Mouse (Mus musculus) layer of hippocampus, postnatal 25 days (tissue): Measurements from ENCODE around the gene Zfp738. TPM values are rescaled to one million over a fixed set of nuclear protein-coding genes. Genes with fewer than 3 reads are reported as not detected.
"Not testable (repeated sequence)": the region's sequence is repeated elsewhere in the genome, so short reads cannot be mapped to it uniquely, and the experiment has no call there.

Experiments used
- DNase-seq, 2 experiments: peaks; one replicate each; pipeline ENCODE4 v3.0.0; 2022; ENCODE audit warnings: mixed read lengths in 2 of 2, low spot score in 1 of 2; ENCODE audit errors: extremely low spot score in 1 of 2
- total RNA-seq, 2 experiments: library from RNA; stranded (reverse); gene quantifications; 2 replicates each; pipeline ENCODE4 v1.2.3; 2021

The Zfp738 gene
- total RNA-seq, result 10 to 100 TPM; 18.5 to 25.1 TPM

- no peak for DNase-seq
Observed at GRCm38 (mm10) chr13:67686971-67687370, at the start of gene Zfp738. Gene Zfp738, minus strand, starts transcription at chr13:67687071.

GRCm38 (mm10) chr13:67734391-67734790, 47.5 kb upstream of the Zfp738 start:
- not testable (repeated sequence) for DNase-seq

GRCm38 (mm10) chr13:67729441-67729840, 42.6 kb upstream of the Zfp738 start:
- DNase-seq, result peak in 1 of 2 experiments; percentile 16

- DNase-seq, result peak; percentile 43 to 46
Observed at GRCm38 (mm10) chr13:67728641-67729318, 41.9 kb upstream of the Zfp738 start, which contains the start of gene Zfp65. Gene Zfp65, minus strand, starts transcription at chr13:67729173.

- DNase-seq, result no peak
Observed at GRCm38 (mm10) chr13:67728106-67728505, 41.2 kb upstream of the Zfp738 start.

DNA sequence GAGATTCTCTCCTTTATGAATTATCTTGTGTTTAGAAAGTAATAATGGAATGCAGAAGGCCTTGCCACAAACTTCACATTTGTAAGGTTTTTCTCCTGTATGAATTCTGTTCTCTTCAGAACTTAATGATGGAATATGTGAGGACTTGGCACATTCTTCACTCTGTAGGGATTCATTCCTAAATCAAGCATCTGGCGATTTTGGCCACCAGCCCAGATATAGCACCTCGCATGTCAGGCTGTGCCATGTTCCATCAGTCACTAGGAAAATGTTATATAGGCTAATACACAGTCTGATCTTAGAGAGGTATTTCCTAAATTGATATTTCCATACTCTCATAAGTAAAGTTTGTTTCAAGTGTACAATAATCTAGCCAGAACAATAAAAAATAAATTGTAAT, 38.5 kb upstream of the Zfp738 start:
- DNase-seq, result not testable (repeated sequence)

DNA sequence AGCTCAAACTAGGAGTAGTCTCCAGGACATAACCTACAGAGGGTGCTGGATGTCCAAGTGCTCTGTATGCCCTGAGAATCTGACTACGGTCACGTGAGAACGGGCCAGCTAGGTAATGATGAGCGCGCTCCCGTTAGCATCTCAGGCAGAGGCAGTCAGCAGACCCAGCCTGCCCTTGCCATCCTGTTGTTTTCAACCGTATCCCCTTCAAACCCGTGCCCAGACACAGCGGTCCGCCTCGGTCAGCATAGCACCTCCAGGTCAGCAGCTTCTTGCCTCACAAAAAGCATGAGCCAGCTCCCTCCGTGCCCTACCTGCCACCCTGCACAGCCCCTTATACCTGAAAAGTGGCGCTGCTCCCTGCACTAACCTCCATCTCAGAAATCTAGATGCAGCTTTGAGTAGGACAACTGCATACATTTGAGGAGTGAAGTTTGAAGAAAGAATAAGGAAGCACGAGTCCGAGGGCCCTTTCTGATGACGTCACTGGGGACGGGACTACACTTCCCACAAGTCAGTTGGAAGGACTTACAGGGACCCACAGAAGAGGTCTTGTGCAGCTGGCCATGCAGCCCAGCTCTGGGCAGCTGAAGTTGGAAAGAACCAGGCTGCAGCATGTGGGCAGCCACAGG, 37.1 kb upstream of the Zfp738 start:
- peak; percentile 65 to 84 for DNase-seq

- not testable (repeated sequence) for DNase-seq
Observed at GRCm38 (mm10) chr13:67683841-67684240, 3.0 kb downstream of the Zfp738 start.

GRCm38 (mm10) chr13:67682959-67683735, 3.7 kb downstream of the Zfp738 start:
- peak; percentile 58 to 70 for DNase-seq

DNA sequence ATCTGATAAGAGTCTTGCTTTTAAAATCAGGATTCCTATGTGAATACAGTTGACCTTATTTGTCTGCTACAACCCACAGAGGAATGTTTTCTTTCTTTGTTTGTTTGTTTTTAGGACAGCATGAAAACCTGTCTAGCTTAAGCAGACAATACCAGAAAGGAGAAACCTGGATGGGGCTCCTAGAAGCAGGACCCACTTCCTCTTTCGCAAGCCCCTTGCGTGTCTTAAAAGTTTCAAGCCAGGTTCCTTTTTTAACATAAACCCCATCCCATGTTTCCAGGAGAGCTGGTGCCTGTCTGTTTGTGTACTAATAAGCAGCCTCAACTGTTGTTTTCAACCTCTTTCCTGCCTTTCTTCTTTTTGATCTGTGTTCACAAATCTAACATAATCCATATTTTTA, 12.0 kb downstream of the Zfp738 start:
- DNase-seq, result no peak

DNA sequence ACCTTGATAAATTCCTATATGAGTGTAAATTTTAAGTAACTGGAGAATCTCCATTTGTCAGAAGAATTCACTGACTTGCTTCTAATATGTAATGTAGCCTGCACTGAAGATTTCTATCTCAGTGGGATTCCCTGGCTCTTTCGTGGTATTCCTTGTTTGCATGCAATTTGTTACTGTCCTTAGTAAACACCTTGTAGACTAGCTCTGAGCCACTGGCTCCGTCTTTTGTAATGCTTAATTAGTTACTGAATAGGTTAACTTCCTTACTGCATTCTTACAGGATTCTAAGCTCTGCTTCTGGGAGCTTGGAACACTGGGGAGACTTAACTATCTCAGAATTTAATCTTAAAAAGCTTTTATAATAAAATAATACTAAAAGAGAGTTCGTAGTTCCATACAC, 34.4 kb downstream of the Zfp738 start:
- DNase-seq, result no peak

- peak; percentile 60 to 68 for DNase-seq
Observed at GRCm38 (mm10) chr13:67637294-67638007, 49.4 kb downstream of the Zfp738 start, which contains the start of the genes Gm49345 and Zfp729a. Gene Gm49345, minus strand, starts transcription at chr13:67637769. Gene Zfp729a, minus strand, starts transcription at chr13:67637791.

DNA sequence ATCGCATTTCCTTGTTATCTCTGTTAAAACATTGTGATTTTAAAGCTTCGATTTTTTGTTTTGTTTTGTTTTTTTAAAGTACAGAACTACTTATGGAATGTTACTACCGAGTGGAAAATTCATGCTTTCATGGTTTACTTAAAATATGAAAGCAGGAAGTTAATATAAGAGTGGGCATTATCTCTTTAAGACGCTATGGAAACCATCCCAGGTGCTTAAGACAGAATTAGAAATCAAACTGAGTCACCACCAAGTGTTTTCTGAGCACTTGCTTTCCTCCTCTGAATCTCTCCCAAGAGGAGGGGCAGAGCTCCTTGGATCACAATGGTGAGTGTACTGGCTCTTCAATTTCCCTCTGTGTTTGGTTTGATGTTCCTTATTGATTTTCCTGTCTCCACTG, 76.8 kb downstream of the Zfp738 start:
- no peak for DNase-seq

DNA sequence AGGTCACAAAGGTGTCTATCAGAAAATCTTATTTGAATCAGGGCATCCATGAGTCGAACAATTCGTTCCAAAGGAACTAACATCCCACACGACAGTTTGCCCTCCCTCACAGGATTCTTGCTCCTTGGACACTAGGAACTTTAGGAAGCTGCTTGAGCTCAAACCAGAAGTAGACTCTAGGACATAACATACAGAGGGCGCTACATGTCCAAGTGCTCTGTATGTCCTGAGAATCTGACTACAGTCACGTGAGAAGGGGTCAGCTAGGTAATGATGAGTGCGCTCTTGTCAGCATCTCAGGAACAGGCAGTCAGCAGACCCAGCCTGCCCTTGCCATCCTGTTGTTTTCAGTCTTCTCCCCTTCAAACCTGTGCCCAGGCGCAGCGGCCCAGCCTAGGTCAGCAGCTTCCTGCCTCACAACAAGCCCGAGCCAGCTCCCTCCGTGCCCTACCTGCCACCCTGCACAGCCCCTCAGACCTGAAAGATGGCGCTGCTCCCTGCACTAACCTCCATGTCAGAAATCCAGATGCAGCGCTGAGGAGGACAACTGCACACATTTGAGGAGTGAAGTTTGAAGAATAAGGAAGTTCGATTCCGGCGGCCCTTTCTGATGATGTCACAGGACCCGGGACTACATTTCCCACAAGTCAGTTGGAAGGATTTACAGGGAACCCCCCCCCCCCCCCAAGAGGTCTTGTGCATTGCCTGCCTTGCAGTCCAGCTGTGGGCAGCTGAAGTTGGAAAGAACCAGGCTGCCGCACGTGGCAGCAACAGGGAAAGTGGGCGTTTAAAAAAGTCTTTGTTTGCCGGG, 77.6 kb downstream of the Zfp738 start, which contains the start of gene Zfp729b:
Gene Zfp729b (minus strand): TSS at position 642 of the 811 bp plus-strand sequence.
- DNase-seq, result peak; percentile 70 to 88

Other genes with a start within 250 kb of the Zfp738 start
- gene Zfp874a, start 235.4 kb downstream of the Zfp738 start, total RNA-seq, result 10 to 100 TPM; 14.6 to 16.0 TPM
- 10 to 100 TPM; 16.6 to 19.8 TPM for gene Zfp874b, start 202.8 kb downstream of the Zfp738 start, total RNA-seq
- gene Zfp58, start 186.5 kb downstream of the Zfp738 start, total RNA-seq, result 1 to 10 TPM; 8.0 to 8.1 TPM
- under 1 TPM in 1 of 2 experiments, not detected in 1; 0.49 TPM for gene Gm26965, start 160.9 kb downstream of the Zfp738 start, total RNA-seq
- 10 to 100 TPM; 21.7 to 22.8 TPM for gene Zfp87, start 160.9 kb downstream of the Zfp738 start, total RNA-seq
- 10 to 100 TPM in 1 of 2 experiments, 1 to 10 TPM in 1; 9.7 to 11.4 TPM for gene Zfp748, start 133.2 kb downstream of the Zfp738 start, total RNA-seq
- 1 to 10 TPM; 8.6 to 8.7 TPM for gene Zfp729b, start 77.4 kb downstream of the Zfp738 start, total RNA-seq
- gene Gm49345, start 49.3 kb downstream of the Zfp738 start, total RNA-seq, result 1 to 10 TPM; 1.3 to 2.6 TPM
- gene Zfp729a, start 49.3 kb downstream of the Zfp738 start, total RNA-seq, result 1 to 10 TPM; 8.4 to 9.7 TPM
- gene Zfp65, start 42.1 kb upstream of the Zfp738 start, total RNA-seq, result 10 to 100 TPM; 14.7 to 15.1 TPM
- gene Zfp85, start 68.2 kb upstream of the Zfp738 start, total RNA-seq, result 1 to 10 TPM; 6.2 to 6.6 TPM
- gene Zfp493, start 92.6 kb upstream of the Zfp738 start, total RNA-seq, result 1 to 10 TPM; 4.5 to 7.1 TPM
- 1 to 10 TPM; 7.2 to 7.7 TPM for gene Zfp273, start 126.7 kb upstream of the Zfp738 start, total RNA-seq
- gene Gm10037, start 144.0 kb upstream of the Zfp738 start, total RNA-seq, result 1 to 10 TPM; 6.3 to 8.4 TPM
- gene BC048507, start 176.3 kb upstream of the Zfp738 start, total RNA-seq, result not detected